Mouse (Mus musculus) midbrain, postnatal 0 days (tissue): ENCODE measurements around the gene Topaz1. TPM values are rescaled to one million over a fixed set of nuclear protein-coding genes. Genes with fewer than 3 reads are reported as not detected.

Source experiments
- ATAC-seq: fragments of 200-750 bp; cut with Nextera tagmentation; 2 replicates; pipeline ENCODE4 v1.8.0; 2017; ENCODE audit warnings: moderate number of reproducible peaks, mild to moderate bottlenecking, moderate TSS enrichment, moderate library complexity; ENCODE audit not compliant: low FRiP score
- DNase-seq: peaks from one replicate; pipeline ENCODE4 v3.0.0-alpha.2; 2015; ENCODE audit warnings: low spot score
- H3K27ac ChIP-seq: fragments of 300-500 bp; sonication (generic); 2 replicates; pipeline ENCODE4 v1.5.1; 2014; ENCODE audit warnings: low read depth, mild to moderate bottlenecking, low read length, mixed read lengths
- H3K27me3 ChIP-seq: fragments of 300-500 bp; sonication (generic); 2 replicates; pipeline ENCODE4 v1.6.1; 2014; ENCODE audit warnings: low read length, control low read depth, mixed read lengths; ENCODE audit not compliant: insufficient read depth
- H3K36me3 ChIP-seq: fragments of 300-500 bp; sonication (generic); 2 replicates; pipeline ENCODE4 v1.6.1; 2014; ENCODE audit warnings: low read length, control low read depth, mixed read lengths; ENCODE audit not compliant: insufficient read depth
- H3K4me1 ChIP-seq: fragments of 300-500 bp; sonication (generic); 2 replicates; pipeline ENCODE4 v1.6.1; 2014; ENCODE audit warnings: mild to moderate bottlenecking, control low read depth, antibody characterized with exemption, low read length, mixed read lengths; ENCODE audit not compliant: insufficient read depth
- H3K4me2 ChIP-seq: fragments of 300-500 bp; sonication (generic); 2 replicates; pipeline ENCODE4 v1.6.1; 2014; ENCODE audit warnings: low read depth, mild to moderate bottlenecking, low read length, mixed read lengths; ENCODE audit not compliant: poor library complexity, severe bottlenecking
- H3K4me3 ChIP-seq: fragments of 300-500 bp; sonication (generic); 2 replicates; pipeline ENCODE4 v1.5.1; 2014; ENCODE audit warnings: low read depth, mild to moderate bottlenecking, low read length, moderate library complexity
- H3K9ac ChIP-seq: fragments of 300-500 bp; sonication (generic); replicated peaks from 2 replicates; pipeline ENCODE4 v1.6.1; 2014; ENCODE audit warnings: mild to moderate bottlenecking, low read length, moderate library complexity, mixed read lengths; ENCODE audit not compliant: poor library complexity, severe bottlenecking
- H3K9me3 ChIP-seq: fragments of 300-500 bp; sonication (generic); 2 replicates; pipeline ENCODE4 v1.6.1; 2016; ENCODE audit warnings: low read length, control low read depth
- CTCF ChIP-seq: IDR thresholded peaks from 2 replicates; pipeline ENCODE4 v1.5.1; 2016; ENCODE audit warnings: antibody characterized with exemption, mild to moderate bottlenecking
- WGBS: fragments of 180-500 bp; shearing (Covaris S2); extraction: QIAGEN DNeasy Blood & Tissue Kit; methylation state at CpG from one replicate; pipeline ENCODE4 v1.1.7; 2014; 5-methylcytosine and 5-hydroxymethylcytosine counted together
- polyA plus RNA-seq: library from polyadenylated mRNA; unstranded; fragments of >200 nt; fragmentation: Nextera tagmentation; extraction: Ambion mirVana; gene quantifications from 2 replicates; pipeline ENCODE4 v1.2.1, GENCODE M21; 2015
- total RNA-seq: library from RNA; depleted of rRNA; stranded (reverse); fragments of >200 nt; gene quantifications from 2 replicates; pipeline ENCODE4 v1.2.3, GENCODE M21; 2014

Topaz1 gene
- total and polyA plus RNA-seq, 2 experiments from 2014 or later, result not detected

DNA sequence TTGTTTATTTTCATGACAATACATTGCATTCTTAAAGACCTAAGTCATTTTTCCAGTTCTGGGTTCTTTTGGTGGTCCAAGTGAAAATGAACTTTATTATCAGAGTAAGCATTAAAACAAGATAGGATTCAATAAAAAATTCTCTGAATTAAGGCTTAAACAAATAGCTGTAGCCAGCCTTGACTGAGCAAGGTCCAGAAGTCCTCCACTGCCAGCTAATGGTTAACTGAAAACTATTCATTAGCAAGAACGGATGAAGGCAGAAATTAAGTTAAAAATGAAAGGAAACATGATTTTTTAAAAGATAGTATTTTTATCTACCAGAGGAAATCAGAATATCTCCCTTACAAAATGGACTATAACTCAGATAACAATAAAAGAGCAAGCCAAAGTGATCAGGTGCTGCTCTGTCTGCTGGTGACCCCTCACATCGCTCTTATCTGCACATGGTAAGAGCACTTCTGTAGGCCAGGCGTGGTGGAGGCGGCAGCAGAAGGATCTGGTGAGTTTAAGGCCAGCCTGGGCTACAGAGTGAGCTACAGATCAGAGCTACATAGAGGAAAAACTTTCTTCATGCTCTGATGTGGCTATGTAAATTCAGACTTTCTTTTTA, 68.2 kb downstream of the Topaz1 start:
- no peaks in the 10 kb centered on the region for H3K27me3 ChIP-seq
- DNase-seq, result no peak
- H3K4me2 ChIP-seq, result no peak overlapping the region
- H3K4me3 ChIP-seq, result no peak overlapping the region
- no peak overlapping the region for H3K27ac ChIP-seq
- no peak overlapping the region for H3K9ac ChIP-seq
- 87% methylated on average over 4 of the region's 4 CpGs for WGBS
- TF ChIP-seq CTCF, result no peak
- no peaks in the 10 kb centered on the region for H3K9me3 ChIP-seq
- H3K36me3 ChIP-seq, result peaks cover 9% of the 10 kb centered on the region; the same call in 1 of the 2 replicates
- no peaks in the 10 kb centered on the region for H3K4me1 ChIP-seq
- ATAC-seq, result no peak

DNA sequence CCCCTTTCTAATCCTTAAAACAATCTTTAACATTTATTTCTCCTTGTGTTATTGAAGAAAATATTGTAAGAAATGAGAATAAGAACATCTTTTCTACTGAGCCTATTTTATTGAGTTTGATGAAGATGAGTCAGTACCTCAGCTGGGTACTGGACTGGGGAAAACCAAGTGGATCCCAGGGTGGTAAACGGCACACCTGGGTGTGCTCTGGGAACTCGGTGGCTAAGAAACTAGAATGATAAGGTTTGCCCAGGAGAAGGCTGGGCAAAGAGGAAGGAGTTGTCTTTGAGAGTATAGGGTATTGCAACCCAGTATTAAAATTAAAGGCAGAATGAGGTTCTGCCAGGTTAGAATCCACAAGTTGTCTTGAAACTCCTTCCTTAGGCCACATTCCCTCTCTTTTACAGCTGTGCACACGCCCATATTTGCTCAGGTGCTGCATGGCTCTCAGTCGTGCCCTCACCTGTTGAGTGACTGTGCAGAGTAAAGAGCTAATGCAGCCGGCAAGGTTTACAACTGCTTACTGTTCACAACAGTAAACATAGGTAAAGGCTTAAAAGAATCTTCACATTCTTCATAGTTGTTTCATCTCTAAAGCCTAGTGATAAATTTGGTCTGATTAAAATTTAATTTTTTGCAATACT, 76.3 kb downstream of the Topaz1 start:
- Histone ChIP-seq H3K4me3 (no peak overlapping the region), H3K27ac (no peak overlapping the region), H3K9ac (no peak overlapping the region), H3K4me2 (no peak overlapping the region), H3K36me3 (peaks cover 40% of the 10 kb centered on the region), H3K27me3 (no peaks in the 10 kb centered on the region), H3K4me1 (no peaks in the 10 kb centered on the region), H3K9me3 (no peaks in the 10 kb centered on the region)
- no peak for ATAC-seq
- TF ChIP-seq CTCF, result no peak
- DNase-seq, result no peak
- WGBS, result 90% methylated on average over 5 of the region's 5 CpGs

DNA sequence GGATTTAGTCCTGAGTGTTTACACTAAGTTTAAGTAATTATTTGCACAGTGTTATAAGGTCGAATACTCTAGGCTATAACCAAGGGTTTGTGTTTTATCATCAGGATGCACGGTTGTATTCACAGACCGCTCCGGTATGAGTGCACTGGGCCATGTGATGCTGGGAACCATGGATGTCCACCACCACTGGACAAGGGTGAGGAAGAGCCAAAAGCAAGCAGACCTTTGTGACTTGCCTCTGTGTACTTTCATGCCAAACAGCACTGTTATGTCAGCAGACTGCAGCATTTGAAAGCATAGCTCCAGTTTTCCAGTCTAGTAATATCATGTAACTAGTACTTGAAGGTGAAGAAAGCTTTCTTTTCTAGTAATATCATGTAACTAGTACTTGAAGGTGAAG, 79.6 kb downstream of the Topaz1 start:
- H3K27me3 ChIP-seq, result no peaks in the 10 kb centered on the region
- peaks cover 41% of the 10 kb centered on the region for H3K36me3 ChIP-seq
- H3K9me3 ChIP-seq, result no peaks in the 10 kb centered on the region
- no peak for TF ChIP-seq CTCF
- DNase-seq (no peak), ATAC-seq (no peak)
- H3K9ac ChIP-seq, result no peak overlapping the region
- H3K4me2 ChIP-seq, result no peak overlapping the region
- no peak overlapping the region for H3K27ac ChIP-seq
- no peaks in the 10 kb centered on the region for H3K4me1 ChIP-seq
- 91% methylated on average over 4 of the region's 4 CpGs for WGBS
- H3K4me3 ChIP-seq, result no peak overlapping the region

- Histone ChIP-seq H3K36me3 (peaks cover 36% of the 10 kb centered on the region), H3K4me2 (no peak overlapping the region), H3K4me3 (no peak overlapping the region), H3K27ac (no peak overlapping the region), H3K27me3 (no peaks in the 10 kb centered on the region), H3K4me1 (no peaks in the 10 kb centered on the region), H3K9ac (no peak overlapping the region), H3K9me3 (no peaks in the 10 kb centered on the region)
- TF ChIP-seq CTCF, result no peak
- WGBS, result 85% methylated on average over 4 of the region's 4 CpGs
- DNase-seq (no peak), ATAC-seq (no peak)
Measured at GRCm38 (mm10) chr9:122829826-122830380, 82.8 kb downstream of the Topaz1 start.

GRCm38 (mm10) chr9:122836126-122836525, 89.0 kb downstream of the Topaz1 start:
- Histone ChIP-seq H3K4me2 (no peak overlapping the region), H3K36me3 (peaks cover 11% of the 10 kb centered on the region), H3K27me3 (no peaks in the 10 kb centered on the region), H3K27ac (no peak overlapping the region), H3K4me1 (no peaks in the 10 kb centered on the region), H3K9ac (no peak overlapping the region), H3K4me3 (no peak overlapping the region), H3K9me3 (no peaks in the 10 kb centered on the region)
- 76% methylated on average over 9 of the region's 9 CpGs for WGBS
- DNase-seq (no peak), ATAC-seq (no peak)
- TF ChIP-seq CTCF, result no peak

GRCm38 (mm10) chr9:122836790-122837189, 89.6 kb downstream of the Topaz1 start:
- Histone ChIP-seq H3K4me1 (no peaks in the 10 kb centered on the region), H3K9ac (no peak overlapping the region), H3K36me3 (peaks cover 11% of the 10 kb centered on the region), H3K4me2 (no peak overlapping the region), H3K27ac (no peak overlapping the region; the same call in 1 of the 2 replicates), H3K27me3 (no peaks in the 10 kb centered on the region), H3K4me3 (no peak overlapping the region), H3K9me3 (no peaks in the 10 kb centered on the region)
- peak; percentile 83 for ATAC-seq
- DNase-seq, result peak; percentile 88
- no peak for TF ChIP-seq CTCF
- 42% methylated on average over 6 of the region's 6 CpGs for WGBS
